Mouse (Mus musculus) heart, postnatal 25 days (tissue): Measurements from ENCODE around the gene Hoxb8. TPM values are rescaled to one million over a fixed set of nuclear protein-coding genes. Genes with fewer than 3 reads are reported as not detected.

Source experiments
- DNase-seq: peaks from one replicate; pipeline ENCODE4 v3.0.0; 2022; ENCODE audit warnings: low spot score
- intact Hi-C: fragments of 180-260 bp; cut with DNase I; formaldehyde crosslinking; loops from one replicate; pipeline ENCODE4 v1.15.1; 2025
- total RNA-seq, 2 experiments: library from RNA; stranded (reverse); gene quantifications; 2 replicates each; pipeline ENCODE4 v1.2.3; 2021

Gene Hoxb8
- total RNA-seq, 2 experiments from 2014 or later, result not detected

GRCm38 (mm10) chr11:96267021-96267920 lies 14.4 kb upstream of the Hoxb8 start:
- intact Hi-C loops, result no loop called here

DNA sequence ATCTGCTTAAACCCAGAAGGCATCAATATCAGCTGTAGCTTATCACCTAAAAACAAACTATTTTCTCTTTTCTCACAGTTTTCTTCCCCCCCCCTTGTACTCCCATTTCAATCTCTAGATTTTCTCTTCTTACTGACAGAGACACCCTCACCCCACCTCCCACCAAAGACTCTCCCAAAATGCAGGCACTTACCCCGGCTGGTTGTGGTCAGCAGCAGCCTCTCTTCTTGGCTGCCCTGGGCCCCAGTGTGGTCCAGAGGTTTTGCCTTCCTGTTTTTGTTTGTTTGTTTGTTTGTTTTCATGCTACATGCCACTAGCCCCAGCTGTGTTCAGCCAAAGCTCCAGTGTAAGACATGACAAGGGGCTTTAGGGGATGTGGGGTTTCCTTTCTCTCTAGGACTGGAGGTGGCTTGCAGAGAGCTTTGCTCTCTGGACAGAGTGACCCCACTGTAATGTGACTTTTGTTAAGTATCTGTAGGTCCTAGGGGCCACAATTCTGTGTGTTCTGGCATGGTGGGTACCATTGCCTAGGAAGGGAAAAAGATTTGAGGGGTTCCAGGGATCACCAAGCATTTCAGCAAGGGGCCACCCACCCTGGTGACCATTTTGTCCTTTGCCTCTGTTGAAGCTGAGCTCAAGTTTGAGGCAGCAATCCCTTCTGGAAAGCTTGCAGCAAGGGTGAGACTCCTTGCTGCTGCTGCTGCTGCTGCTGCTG lies 13.5 kb upstream of the Hoxb8 start:
- DNase-seq, result no peak
- intact Hi-C loops, result no loop called here

More at GRCm38 (mm10) chr11:96267021-96267920, 14.4 kb upstream of the Hoxb8 start:
- DNase-seq, result no peak

DNA sequence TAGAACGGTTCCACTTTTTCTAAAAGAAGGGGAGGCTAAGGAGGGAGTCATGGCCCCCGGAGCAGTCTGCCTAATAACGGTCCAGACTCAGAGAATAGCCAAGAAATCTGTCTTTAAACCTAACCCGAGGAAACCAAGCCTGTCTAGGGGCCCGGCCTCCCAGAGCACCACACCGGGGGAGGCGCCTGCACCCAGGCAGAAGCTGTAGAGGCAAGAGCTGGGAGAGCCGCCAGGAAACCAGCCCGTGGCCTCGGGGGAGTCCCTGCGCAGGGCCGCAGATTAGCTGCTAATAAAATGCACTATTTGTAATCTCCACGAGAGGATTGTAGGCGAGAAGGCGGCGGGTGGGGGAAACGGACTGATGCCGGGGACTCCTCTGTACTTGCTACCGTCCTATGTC lies 11.8 kb upstream of the Hoxb8 start:
- intact Hi-C loops, result loop anchor here (10.0 kb wide), 2 partner anchors 265 to 465 kb away; partner anchors contain the start of gene Igf2bp1
- no peak for DNase-seq

- no peak for DNase-seq
- intact Hi-C loops, result loop anchor here (10.0 kb wide), 2 partner anchors 266 to 464 kb away; partner anchors contain the start of gene Igf2bp1
Measured at GRCm38 (mm10) chr11:96270996-96271540, 10.6 kb upstream of the Hoxb8 start, which contains the start of gene Hoxb9. Hoxb9 (plus strand) TSS chr11:96271457.

DNA sequence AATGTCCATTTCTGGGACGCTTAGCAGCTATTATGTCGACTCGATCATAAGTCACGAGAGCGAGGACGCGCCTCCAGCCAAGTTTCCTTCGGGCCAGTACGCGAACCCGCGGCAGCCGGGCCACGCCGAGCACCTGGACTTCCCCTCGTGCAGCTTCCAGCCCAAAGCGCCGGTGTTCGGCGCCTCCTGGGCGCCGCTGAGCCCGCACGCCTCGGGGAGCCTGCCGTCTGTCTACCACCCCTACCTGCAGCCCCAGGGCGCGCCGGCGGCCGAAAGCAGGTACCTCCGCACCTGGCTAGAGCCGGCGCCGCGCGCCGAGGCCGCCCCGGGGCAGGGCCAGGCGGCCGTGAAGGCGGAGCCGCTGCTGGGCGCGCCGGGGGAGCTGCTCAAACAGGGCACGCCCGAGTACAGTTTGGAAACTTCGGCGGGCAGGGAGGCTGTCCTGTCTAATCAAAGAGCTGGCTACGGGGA lies 10.1 kb upstream of the Hoxb8 start:
- no peak for DNase-seq
- intact Hi-C loops, result loop anchor here (10.0 kb wide), 2 partner anchors 267 to 463 kb away; partner anchors contain the start of gene Igf2bp1

GRCm38 (mm10) chr11:96272024-96272921 lies 9.4 kb upstream of the Hoxb8 start:
- intact Hi-C loops, result loop anchor here (10.0 kb wide), 2 partner anchors 267 to 463 kb away; partner anchors contain the start of gene Igf2bp1
- no peak for DNase-seq

DNA sequence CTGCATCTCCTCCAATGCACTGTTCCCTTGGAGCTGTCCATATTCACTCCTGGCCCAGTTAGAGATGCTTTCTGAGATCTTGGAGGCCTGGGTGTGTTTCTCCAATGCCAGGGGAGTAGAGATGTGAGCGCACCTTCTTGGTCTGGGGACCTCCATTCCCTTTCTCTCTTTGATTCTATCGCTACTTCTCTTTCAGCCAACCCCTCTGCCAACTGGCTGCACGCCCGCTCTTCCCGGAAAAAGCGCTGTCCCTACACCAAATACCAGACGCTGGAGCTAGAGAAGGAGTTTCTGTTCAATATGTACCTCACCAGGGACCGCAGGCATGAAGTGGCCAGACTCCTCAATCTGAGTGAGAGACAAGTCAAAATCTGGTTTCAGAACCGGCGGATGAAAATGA lies 7.3 kb upstream of the Hoxb8 start:
- DNase-seq, result no peak
- intact Hi-C loops, result loop anchor here (10.0 kb wide), 2 partner anchors 270 to 460 kb away; partner anchors contain the start of gene Igf2bp1

- intact Hi-C loops, result loop anchor here (5.0 to 10.0 kb wide), 4 partner anchors 271 to 459 kb away; partner anchors contain the start of gene Igf2bp1
- no peak for DNase-seq
Measured at GRCm38 (mm10) chr11:96275896-96276295, 5.8 kb upstream of the Hoxb8 start.

DNA sequence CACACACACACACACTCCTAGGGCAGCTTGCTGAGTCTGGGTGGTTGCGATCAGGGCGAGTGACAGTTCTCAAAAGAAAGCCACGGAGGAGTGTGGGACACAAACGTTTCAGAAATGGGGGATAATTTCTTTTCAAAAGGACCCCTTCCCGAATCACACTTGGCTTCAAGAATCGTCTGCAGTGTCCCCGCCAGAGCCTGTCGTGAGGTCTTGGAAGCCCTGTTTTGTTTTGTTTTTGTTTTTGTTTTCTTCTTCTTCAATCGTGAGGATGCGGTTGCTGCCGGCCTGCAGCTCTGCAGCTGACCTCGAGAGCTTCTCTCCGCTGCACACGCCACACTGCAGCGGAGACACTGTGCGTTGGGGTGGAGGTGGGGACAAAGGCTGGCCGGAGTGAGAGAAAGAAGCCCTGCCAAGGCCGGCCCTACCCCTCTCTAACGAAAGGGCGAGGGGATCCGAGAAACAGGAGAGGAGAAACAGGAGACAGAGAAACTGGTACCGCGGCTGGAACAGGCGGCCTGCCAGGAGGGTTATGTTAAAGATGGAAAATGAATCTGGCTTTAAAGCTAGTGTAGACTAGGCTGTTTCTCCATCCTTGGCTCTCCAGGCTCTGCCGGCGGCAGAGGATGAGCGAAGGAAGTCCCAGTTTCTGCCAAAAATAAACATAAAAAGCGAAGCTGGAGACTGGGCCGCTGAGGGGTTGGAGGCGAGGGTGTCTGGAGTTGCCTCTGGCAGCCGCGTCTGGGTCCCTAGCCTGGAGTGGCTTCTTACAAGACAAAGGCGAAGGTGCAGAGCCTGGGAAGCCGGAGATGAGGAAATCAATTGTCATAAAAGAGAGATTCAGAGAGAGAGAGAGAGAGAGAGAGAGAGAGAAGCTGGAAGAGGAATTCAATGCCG lies 4.3 kb upstream of the Hoxb8 start:
- DNase-seq, result no peak
- intact Hi-C loops, result loop anchor here (2.0 to 10.0 kb wide), 8 partner anchors 17 to 585 kb away; partner anchors contain the start of gene Igf2bp1

- DNase-seq, result no peak
Measured at GRCm38 (mm10) chr11:96278324-96278723, 3.4 kb upstream of the Hoxb8 start.

GRCm38 (mm10) chr11:96278773-96279172 lies 2.9 kb upstream of the Hoxb8 start:
- intact Hi-C loops, result loop anchor here (2.0 to 10.0 kb wide), 8 partner anchors 16 to 584 kb away; partner anchors contain the start of gene Igf2bp1

More at GRCm38 (mm10) chr11:96278324-96278723, 3.4 kb upstream of the Hoxb8 start:
- intact Hi-C loops, result loop anchor here (2.0 to 10.0 kb wide), 8 partner anchors 16 to 584 kb away; partner anchors contain the start of gene Igf2bp1

GRCm38 (mm10) chr11:96279421-96280233 lies 2.1 kb upstream of the Hoxb8 start:
- intact Hi-C loops, result loop anchor here (2.0 to 10.0 kb wide), 8 partner anchors 15 to 583 kb away; partner anchors contain the start of gene Igf2bp1

More at GRCm38 (mm10) chr11:96278773-96279172, 2.9 kb upstream of the Hoxb8 start:
- peak; percentile 39 for DNase-seq

GRCm38 (mm10) chr11:96280399-96281378 lies 1.0 kb upstream of the Hoxb8 start:
- intact Hi-C loops, result no loop called here

More at GRCm38 (mm10) chr11:96279421-96280233, 2.1 kb upstream of the Hoxb8 start:
- no peak for DNase-seq

DNA sequence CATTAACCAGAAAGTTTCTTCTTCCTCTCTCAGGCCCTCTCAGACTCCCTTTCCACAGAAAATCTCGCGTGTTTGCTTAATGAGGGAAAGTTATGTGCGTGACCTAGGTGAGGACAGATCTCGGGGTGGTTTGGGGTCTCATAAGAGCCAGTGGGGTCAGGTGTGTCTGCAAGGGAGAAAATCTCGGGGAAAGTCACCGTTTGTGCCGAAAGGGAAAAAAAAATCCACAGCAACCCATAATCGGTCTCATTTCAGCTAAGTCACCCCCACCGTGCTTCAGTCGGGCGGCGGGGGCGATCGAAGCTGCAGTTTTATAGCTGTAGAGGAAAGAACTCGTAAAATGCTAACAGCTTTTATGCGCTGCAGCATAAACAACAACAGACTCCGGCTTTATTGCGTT lies 309 bp upstream of the Hoxb8 start:
- DNase-seq, result no peak

More at GRCm38 (mm10) chr11:96280399-96281378, 1.0 kb upstream of the Hoxb8 start:
- no peak for DNase-seq

GRCm38 (mm10) chr11:96282795-96283430 lies 1.2 kb downstream of the Hoxb8 start:
- intact Hi-C loops, result no loop called here
- DNase-seq, result no peak

More for the DNA sequence above, 309 bp upstream of the Hoxb8 start:
- intact Hi-C loops, result no loop called here
